21 mouse cellular contexts compared by ENCODE assay signal in the genomic region with DNA sequence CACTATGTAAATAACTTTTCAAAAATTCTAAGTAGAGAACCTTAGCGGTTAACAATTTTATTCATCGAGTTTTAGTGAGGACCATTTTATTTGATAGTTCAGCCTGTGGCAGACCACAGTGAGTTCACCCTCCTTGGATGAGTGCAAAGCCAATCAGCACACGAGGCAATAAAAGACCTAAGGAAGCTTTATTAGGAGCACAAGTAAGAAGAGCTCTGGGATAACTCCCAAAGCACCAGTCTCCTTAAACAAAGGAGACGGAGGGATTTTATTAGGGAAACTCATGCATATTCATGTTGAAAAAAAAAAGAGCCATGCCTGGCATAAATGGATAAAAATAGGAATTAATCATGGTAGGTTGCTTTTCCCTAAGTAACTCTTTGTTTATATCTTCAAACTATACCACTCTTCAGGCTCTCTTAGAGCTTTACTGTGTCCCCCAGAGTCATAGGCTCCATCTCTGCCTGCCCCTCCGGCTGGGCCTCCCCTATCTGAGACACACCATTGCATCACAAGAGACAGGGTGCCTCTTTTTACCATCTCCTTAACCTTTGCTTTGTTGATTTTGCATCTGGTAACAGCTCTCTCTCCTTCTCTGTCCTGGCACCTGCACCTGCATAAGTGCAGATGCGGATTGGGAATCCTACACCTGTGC.
DNase-seq lines count a peak whose midpoint lies in the region; ATAC-seq and TF ChIP-seq lines count a peak whose summit lies in the region.
"Had no signal": no experiment of that assay in that cellular context is flagged by ENCODE, and none has a peak within 500 bp of the region (broad histone marks: within the 10 kb centered on the region; RNA-seq: fewer than 3 reads in every experiment).

No protein-coding gene starts in this region.

- H3K36me3 ChIP-seq in midbrain, embryonic 11.5 days (ENCODE audit: control insufficient read depth, insufficient read depth, low read length), result no peaks in the 10 kb centered on the region
- H3K36me3 ChIP-seq in midbrain, postnatal 0 days (ENCODE audit: insufficient read depth, low read length), result no peaks in the 10 kb centered on the region
- no peaks in the 10 kb centered on the region for H3K36me3 ChIP-seq in forebrain, embryonic 14.5 days (ENCODE audit: control insufficient read depth, insufficient read depth, low read length)
- no peaks in the 10 kb centered on the region for H3K36me3 ChIP-seq in hindbrain, embryonic 14.5 days (replicated peaks; ENCODE audit: control insufficient read depth, insufficient read depth)
- no peaks in the 10 kb centered on the region for H3K36me3 ChIP-seq in neural tube, embryonic 13.5 days
- H3K36me3 ChIP-seq: embryonic facial prominence, embryonic 15.5 days; heart, embryonic 12.5 days; liver, embryonic 13.5 days had no signal

- WGBS in midbrain, embryonic 11.5 days, result 56% methylated on average over 6 of the region's 6 CpGs
- 42% methylated on average over 6 of the region's 6 CpGs for WGBS in midbrain, postnatal 0 days
- 19% methylated on average over 6 of the region's 6 CpGs for WGBS in forebrain, embryonic 14.5 days
- 46% methylated on average over 6 of the region's 6 CpGs for WGBS in hindbrain, embryonic 14.5 days
- 33% methylated on average over 6 of the region's 6 CpGs for WGBS in neural tube, embryonic 13.5 days

- H3K27me3 ChIP-seq in midbrain, embryonic 11.5 days (ENCODE audit: control insufficient read depth, insufficient read depth, low read length), result no peaks in the 10 kb centered on the region
- H3K27me3 ChIP-seq in midbrain, postnatal 0 days (ENCODE audit: insufficient read depth, low read length), result no peaks in the 10 kb centered on the region
- H3K27me3 ChIP-seq in forebrain, embryonic 14.5 days (replicated peaks; ENCODE audit: control insufficient read depth, insufficient read depth, low read length), result no peaks in the 10 kb centered on the region
- no peaks in the 10 kb centered on the region for H3K27me3 ChIP-seq in hindbrain, embryonic 14.5 days (ENCODE audit: control insufficient read depth, insufficient read depth, low read length)
- no peaks in the 10 kb centered on the region for H3K27me3 ChIP-seq in neural tube, embryonic 13.5 days
- H3K27me3 ChIP-seq: embryonic facial prominence, embryonic 15.5 days; heart, embryonic 12.5 days; liver, embryonic 13.5 days had no signal

- H3K9me3 ChIP-seq in midbrain, embryonic 11.5 days (ENCODE audit: control insufficient read depth, low read length), result no peaks in the 10 kb centered on the region
- no peaks in the 10 kb centered on the region for H3K9me3 ChIP-seq in midbrain, postnatal 0 days (ENCODE audit: low read length)
- peaks cover 3% of the 10 kb centered on the region; the same call in 1 of the 2 replicates for H3K9me3 ChIP-seq in forebrain, embryonic 14.5 days (replicated peaks; ENCODE audit: control insufficient read depth, low read length)
- no peaks in the 10 kb centered on the region for H3K9me3 ChIP-seq in hindbrain, embryonic 14.5 days (ENCODE audit: control insufficient read depth, low read length)
- no peaks in the 10 kb centered on the region for H3K9me3 ChIP-seq in neural tube, embryonic 13.5 days
- H3K9me3 ChIP-seq: embryonic facial prominence, embryonic 15.5 days; heart, embryonic 12.5 days had no signal

- H3K4me2 ChIP-seq in midbrain, embryonic 11.5 days, result no peak overlapping the region
- H3K4me2 ChIP-seq in midbrain, postnatal 0 days (ENCODE audit: low read depth, low read length, poor library complexity, severe bottlenecking), result no peak overlapping the region
- no peak overlapping the region for H3K4me2 ChIP-seq in forebrain, embryonic 14.5 days (ENCODE audit: low read length)
- no peak overlapping the region for H3K4me2 ChIP-seq in hindbrain, embryonic 14.5 days (replicated peaks)
- no peak overlapping the region for H3K4me2 ChIP-seq in neural tube, embryonic 13.5 days
- H3K4me2 ChIP-seq: embryonic facial prominence, embryonic 15.5 days; heart, embryonic 12.5 days; liver, embryonic 13.5 days; lung, embryonic 14.5 days had no signal

- no peak overlapping the region for H3K27ac ChIP-seq in midbrain, embryonic 11.5 days (ENCODE audit: low read depth, low read length)
- H3K27ac ChIP-seq in midbrain, postnatal 0 days (ENCODE audit: low read depth, low read length), result no peak overlapping the region
- no peak overlapping the region for H3K27ac ChIP-seq in forebrain, embryonic 14.5 days (ENCODE audit: low read depth, low read length)
- no peak overlapping the region for H3K27ac ChIP-seq in hindbrain, embryonic 14.5 days
- no peak overlapping the region for H3K27ac ChIP-seq in neural tube, embryonic 13.5 days (replicated peaks)
- H3K27ac ChIP-seq: embryonic facial prominence, embryonic 15.5 days; kidney, postnatal 0 days; liver, embryonic 13.5 days had no signal

- intact Hi-C loops in left cerebral cortex, postnatal 4 days (cut with DNase I), result no loop called here

- ATAC-seq in midbrain, embryonic 11.5 days (ENCODE audit: low FRiP score), result peak; percentile 64; the same call in 1 of the 2 replicates
- no peak for ATAC-seq in midbrain, postnatal 0 days (ENCODE audit: low FRiP score)
- ATAC-seq in forebrain, embryonic 14.5 days, result peak; percentile 80
- ATAC-seq in hindbrain, embryonic 14.5 days (ENCODE audit: low FRiP score), result peak; percentile 65; the same call in 1 of the 2 replicates
- peak; percentile 68 for ATAC-seq in neural tube, embryonic 13.5 days (ENCODE audit: low read depth)
- ATAC-seq: intestine, postnatal 0 days had no signal

- H3K4me3 ChIP-seq in midbrain, embryonic 11.5 days (ENCODE audit: low read depth, low read length), result no peak overlapping the region
- H3K4me3 ChIP-seq in midbrain, postnatal 0 days (ENCODE audit: low read depth, low read length), result no peak overlapping the region
- H3K4me3 ChIP-seq in forebrain, embryonic 14.5 days (ENCODE audit: low read depth, low read length), result no peak overlapping the region
- H3K4me3 ChIP-seq in hindbrain, embryonic 14.5 days (replicated peaks; ENCODE audit: low read length), result no peak overlapping the region
- H3K4me3 ChIP-seq in neural tube, embryonic 13.5 days, result no peak overlapping the region
- H3K4me3 ChIP-seq: embryonic facial prominence, embryonic 15.5 days; heart, embryonic 12.5 days; liver, embryonic 13.5 days had no signal

- H3K9ac ChIP-seq in midbrain, embryonic 11.5 days (ENCODE audit: low read length), result no peak overlapping the region
- no peak overlapping the region for H3K9ac ChIP-seq in midbrain, postnatal 0 days (replicated peaks; ENCODE audit: low read length, poor library complexity, severe bottlenecking)
- no peak overlapping the region for H3K9ac ChIP-seq in forebrain, embryonic 14.5 days (ENCODE audit: low read length)
- H3K9ac ChIP-seq in hindbrain, embryonic 14.5 days, result no peak overlapping the region
- no peak overlapping the region for H3K9ac ChIP-seq in neural tube, embryonic 13.5 days
- H3K9ac ChIP-seq: embryonic facial prominence, embryonic 15.5 days; heart, embryonic 12.5 days; liver, embryonic 13.5 days; lung, embryonic 14.5 days had no signal

- no peak for DNase-seq in midbrain, embryonic 11.5 days (ENCODE audit: low spot score, missing footprints)
- DNase-seq in midbrain, postnatal 0 days (ENCODE audit: low spot score), result no peak
- DNase-seq in forebrain, embryonic 14.5 days (ENCODE audit: low spot score), result peak; percentile 69
- no peak for DNase-seq in hindbrain, embryonic 14.5 days (ENCODE audit: low spot score)
- no peak for DNase-seq in left cerebral cortex, postnatal 4 days
- no peak for DNase-seq in heart, adult 8-10 months (ENCODE audit: low spot score)
- DNase-seq in spleen, adult 12 weeks (ENCODE audit: low spot score), result no peak
- DNase-seq: adrenal gland, postnatal 10 days; cerebellum, adult 2 months; gastrocnemius, postnatal 10 days; heart, adult 11 months; heart, postnatal 14 days; layer of hippocampus, adult 9-11 months; liver, embryonic 13.5 days; lung, embryonic 14.5 days; thymus, postnatal 14 days had no signal

- no peak for TF ChIP-seq CTCF in midbrain, postnatal 0 days (IDR thresholded peaks at IDR 0.05)

- H3K4me1 ChIP-seq in midbrain, embryonic 11.5 days (ENCODE audit: control insufficient read depth, insufficient read depth, low read length), result no peaks in the 10 kb centered on the region
- H3K4me1 ChIP-seq in midbrain, postnatal 0 days (ENCODE audit: insufficient read depth, low read length), result no peaks in the 10 kb centered on the region
- peaks cover 5% of the 10 kb centered on the region; the same call in 1 of the 2 replicates for H3K4me1 ChIP-seq in forebrain, embryonic 14.5 days (ENCODE audit: control insufficient read depth, insufficient read depth, low read length)
- no peaks in the 10 kb centered on the region; the same call in 1 of the 2 replicates for H3K4me1 ChIP-seq in hindbrain, embryonic 14.5 days (replicated peaks; ENCODE audit: control insufficient read depth, insufficient read depth, low read length)
- H3K4me1 ChIP-seq in neural tube, embryonic 13.5 days (replicated peaks), result peaks cover 17% of the 10 kb centered on the region
- H3K4me1 ChIP-seq: embryonic facial prominence, embryonic 15.5 days; heart, embryonic 12.5 days; liver, embryonic 13.5 days had no signal
